Mouse (Mus musculus) fat pad, adult 2 months (tissue): Measurements from ENCODE around the gene Tdpoz1.
"Not testable (repeated sequence)": the region's sequence is repeated elsewhere in the genome, so short reads cannot be mapped to it uniquely, and the experiment has no call there.

Experiments
- DNase-seq: peaks from one replicate; pipeline ENCODE4 v3.0.0-alpha.2; 2011; ENCODE audit warnings: low read depth, low spot score; ENCODE audit errors: extremely low read depth

Tdpoz1 gene

DNA sequence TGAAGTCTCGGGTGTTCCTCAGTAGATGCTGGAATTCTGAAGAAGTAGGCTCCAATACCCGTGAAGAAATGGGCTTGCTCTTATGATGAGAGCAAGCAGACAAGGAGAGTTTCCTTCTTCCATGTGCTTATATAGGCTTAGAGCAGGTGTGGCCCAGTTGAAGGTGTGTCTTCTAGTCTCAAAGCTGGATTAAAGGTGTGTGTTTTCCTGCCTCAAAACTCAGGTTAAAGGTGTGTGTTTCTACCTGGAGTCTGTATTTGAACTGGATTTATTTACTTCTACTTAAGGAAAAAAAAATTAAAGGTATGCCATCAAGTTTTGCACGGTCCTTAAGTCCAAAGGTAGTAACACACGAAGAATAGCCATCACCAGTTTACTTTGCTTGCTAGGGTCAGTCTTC lies at the start of gene Tdpoz1:
Gene Tdpoz1 (minus strand): TSS at position 101 of the 400 bp plus-strand sequence.
- DNase-seq: not testable (repeated sequence)

- DNase-seq: not testable (repeated sequence)
Observed at GRCm38 (mm10) chr3:93708969-93709637, 33.0 kb upstream of the Tdpoz1 start.

GRCm38 (mm10) chr3:93692970-93693369 lies 16.9 kb upstream of the Tdpoz1 start, which contains the start of gene Gm37596:
Gm37596 (minus strand) TSS chr3:93693070.
- not testable (repeated sequence) for DNase-seq

- not testable (repeated sequence) for DNase-seq
Observed at GRCm38 (mm10) chr3:93670805-93671503, 5.2 kb downstream of the Tdpoz1 start.

GRCm38 (mm10) chr3:93654260-93654659 lies 21.9 kb downstream of the Tdpoz1 start:
- no peak for DNase-seq

DNA sequence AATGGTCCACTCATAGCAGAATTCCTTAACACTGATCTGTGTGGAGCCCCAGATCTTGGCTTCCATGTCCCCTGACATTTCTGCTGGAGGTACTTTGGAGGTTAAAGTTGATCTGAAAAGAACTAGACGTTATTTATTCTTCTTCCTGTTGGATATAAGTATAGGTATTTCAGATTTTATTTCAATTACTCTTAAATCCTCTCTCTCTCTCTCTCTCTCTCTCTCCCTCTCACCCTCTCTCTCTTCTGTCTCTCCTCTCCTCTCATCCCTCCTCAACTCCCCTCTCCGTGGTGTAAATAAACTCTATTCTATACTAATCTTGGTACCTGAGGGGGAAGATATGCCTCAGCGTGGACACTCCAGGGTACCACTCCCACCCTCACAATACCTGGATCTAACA lies 23.5 kb downstream of the Tdpoz1 start, which contains the start of gene Tdpoz2:
Gene Tdpoz2 (minus strand): TSS at position 101 of the 400 bp plus-strand sequence.
- DNase-seq: no peak

- not testable (repeated sequence) for DNase-seq
Observed at GRCm38 (mm10) chr3:93630917-93631714, 45.0 kb downstream of the Tdpoz1 start.
